Mouse (Mus musculus): ENCODE data around the gene 1700018B08Rik.

GRCm38 (mm10) chr8:121589205-121589726 is 45.1 kb upstream of the 1700018B08Rik start:
- TF ChIP-seq CTCF (IDR thresholded peaks at IDR 0.05; ENCODE audit: extremely low read depth, insufficient read length, insufficient replicate concordance, low read depth, low read length) (no peak), POLR2A (IDR thresholded peaks at IDR 0.05; ENCODE audit: low read depth, low read length) (no peak)
